Mouse (Mus musculus) Muller cell, postnatal 12 days (primary cell): ENCODE results near the gene Tenm3.

Experiments used
- DNase-seq: peaks from one replicate; pipeline ENCODE4 v3.0.0-alpha.2; 2015; ENCODE audit errors: inconsistent ontology term

Gene Tenm3

DNA sequence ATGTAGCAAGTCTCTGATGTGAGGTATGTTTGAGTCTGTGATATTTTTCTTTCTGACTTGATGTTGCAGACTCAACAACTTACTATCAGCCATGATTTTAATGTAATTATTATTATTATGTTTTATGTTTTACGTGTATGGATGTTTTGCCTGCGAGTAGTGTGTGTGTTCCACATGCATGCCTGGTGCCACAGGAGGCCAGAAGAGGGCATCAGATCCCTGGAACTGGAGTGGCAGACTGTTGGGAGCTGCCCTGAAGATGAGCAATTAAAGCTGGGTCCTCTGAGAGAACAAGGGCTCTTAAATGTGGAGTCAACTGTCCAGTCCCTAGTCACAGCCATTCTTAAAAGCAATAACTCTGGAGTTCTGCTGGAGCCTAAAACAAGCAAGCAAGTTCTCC is 564.4 kb downstream of the Tenm3 start:
- DNase-seq, result no peak

DNA sequence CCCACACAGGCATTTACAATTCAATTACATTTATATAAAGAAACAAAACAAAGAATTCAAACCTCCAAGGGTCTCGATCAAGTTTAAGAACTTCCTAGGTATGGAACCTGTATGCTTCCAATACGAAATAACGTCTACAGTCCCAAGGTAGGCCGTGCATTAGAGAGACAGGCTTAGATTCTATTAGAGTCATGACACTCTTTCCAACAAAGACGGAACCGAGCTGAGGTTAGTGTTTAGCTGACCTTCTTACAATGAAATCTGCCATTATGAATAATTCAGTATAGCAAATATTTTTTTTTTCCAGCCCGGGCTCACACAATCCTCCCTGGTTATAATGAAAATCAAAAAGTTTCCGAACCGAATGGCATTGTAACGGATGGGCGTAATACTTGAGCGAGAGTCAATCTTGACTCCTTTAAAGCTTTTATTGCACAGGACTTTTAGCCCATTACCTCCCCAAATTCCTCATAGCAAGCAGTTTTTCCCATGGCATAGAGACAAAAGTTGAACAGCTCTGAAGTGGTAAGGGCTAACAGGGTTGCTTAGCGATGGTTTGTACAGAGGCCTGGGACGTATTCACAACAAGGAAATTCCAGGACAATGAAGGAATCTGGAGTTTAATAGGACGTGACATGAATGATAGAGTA is 565.6 kb downstream of the Tenm3 start:
- peak; percentile 80 for DNase-seq

DNA sequence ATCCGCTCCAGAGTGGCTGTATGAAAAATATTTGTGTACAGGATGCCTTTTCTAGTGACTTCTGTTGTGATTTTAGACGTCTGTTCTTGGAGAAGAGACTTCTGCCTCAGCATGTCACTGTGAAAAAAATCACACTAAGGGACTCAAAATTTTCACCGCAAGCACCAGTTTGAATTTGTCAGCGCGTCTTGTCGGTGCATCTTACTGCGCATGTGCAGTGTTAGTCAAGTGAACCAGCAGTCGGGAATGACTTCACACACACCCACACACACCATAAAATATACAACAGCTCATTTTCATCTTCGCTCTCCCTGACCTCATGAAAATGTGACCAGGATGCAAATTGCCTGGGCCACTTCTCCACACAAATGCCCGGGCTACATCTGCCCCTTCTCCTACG is 568.7 kb downstream of the Tenm3 start:
- no peak for DNase-seq

DNA sequence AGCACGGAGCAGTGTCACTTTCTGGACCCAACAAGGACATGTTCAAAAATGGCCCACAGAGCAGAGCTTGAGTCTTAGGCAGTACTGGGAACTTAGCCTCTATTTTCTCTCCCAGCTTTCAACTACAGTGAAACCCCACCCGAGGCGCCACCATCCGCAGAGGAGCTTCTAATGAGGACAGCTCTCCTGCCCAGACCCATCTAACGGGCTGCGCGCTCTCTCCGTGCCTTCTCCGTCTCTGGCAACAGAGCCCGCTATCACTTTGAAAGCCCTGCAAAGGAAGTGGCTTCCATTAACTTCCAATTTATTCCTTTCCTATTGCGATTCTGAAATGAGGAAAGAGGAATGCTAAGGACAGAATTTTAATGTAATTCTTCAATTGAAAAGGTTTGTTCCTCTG is 569.2 kb downstream of the Tenm3 start:
- no peak for DNase-seq

DNA sequence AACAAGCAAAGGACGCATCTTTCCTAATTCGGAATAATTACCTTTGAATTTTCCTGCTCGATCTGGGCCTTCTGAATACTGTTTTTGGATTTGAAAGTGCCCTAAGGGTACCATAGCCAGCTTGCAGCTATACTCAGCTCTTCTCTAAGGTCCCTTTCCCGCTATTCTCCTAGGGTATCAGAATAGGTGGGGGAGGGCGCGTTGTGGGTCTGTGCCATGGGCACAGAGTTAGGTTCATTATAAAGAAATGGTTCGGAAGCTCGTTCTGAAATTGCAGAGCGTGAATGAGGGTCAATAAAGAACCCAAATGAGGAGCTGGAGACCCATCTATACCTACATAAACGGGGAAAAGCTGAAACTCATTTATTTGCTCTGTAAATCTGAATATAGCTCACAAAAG is 575.1 kb downstream of the Tenm3 start:
- no peak for DNase-seq

DNA sequence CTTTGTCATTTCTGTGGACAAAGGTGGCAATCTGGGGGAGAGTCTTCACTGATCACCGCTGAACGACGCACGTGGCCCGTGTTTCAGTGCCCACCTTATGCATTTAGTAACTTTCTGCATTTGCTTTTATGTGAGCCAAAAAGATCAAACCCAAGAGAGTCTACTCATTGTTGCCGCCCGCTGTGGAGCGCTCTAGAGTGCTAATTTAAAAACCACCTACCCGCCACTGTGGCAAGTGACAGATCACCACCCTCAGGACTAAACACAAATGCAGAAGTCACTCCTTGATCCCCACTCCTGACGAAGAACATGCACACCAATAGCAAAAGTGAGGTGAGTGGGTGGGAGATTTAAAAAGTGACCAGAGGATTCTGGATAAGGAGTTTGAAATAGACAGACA is 583.5 kb downstream of the Tenm3 start:
- no peak for DNase-seq

DNA sequence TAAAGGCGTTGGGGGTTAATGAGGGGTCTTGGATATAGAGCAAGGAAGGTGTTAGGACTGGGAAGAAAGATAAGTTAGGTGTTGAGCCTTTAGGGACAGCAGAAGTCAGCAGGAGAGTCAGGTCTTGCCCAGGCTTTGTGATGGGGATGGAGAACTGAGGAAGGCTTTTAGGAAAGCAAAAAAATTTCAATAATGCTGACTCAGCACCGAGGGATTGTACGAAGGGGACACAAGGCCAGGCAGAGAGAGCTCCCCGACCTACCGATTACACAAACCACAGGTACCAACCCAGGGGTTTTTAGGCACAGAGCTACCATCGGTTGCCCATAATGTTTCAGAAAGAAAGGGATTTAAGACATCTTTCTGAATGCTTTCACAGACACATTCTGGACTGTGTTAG is 583.9 kb downstream of the Tenm3 start:
- DNase-seq, result no peak

DNA sequence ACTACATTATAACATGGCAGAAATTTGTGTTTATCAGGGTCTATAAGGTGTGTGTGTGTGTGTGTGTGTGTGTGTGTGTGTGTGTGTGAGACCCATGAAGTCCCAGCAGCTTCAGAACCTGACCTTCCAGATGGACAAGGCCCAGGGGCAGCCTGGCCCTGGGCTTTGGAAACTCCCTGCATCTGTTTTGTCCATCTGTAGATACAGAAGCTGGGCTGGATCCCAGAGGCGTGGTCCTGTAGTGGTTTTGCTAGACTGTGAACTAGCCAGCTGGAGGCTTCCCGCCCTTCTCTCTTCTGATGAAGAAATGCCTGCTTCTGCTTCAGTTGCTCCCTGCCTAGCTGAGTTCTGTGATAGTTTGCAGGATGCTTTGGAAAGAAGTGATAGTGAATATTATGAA is 599.9 kb downstream of the Tenm3 start:
- DNase-seq, result peak; percentile 37

DNA sequence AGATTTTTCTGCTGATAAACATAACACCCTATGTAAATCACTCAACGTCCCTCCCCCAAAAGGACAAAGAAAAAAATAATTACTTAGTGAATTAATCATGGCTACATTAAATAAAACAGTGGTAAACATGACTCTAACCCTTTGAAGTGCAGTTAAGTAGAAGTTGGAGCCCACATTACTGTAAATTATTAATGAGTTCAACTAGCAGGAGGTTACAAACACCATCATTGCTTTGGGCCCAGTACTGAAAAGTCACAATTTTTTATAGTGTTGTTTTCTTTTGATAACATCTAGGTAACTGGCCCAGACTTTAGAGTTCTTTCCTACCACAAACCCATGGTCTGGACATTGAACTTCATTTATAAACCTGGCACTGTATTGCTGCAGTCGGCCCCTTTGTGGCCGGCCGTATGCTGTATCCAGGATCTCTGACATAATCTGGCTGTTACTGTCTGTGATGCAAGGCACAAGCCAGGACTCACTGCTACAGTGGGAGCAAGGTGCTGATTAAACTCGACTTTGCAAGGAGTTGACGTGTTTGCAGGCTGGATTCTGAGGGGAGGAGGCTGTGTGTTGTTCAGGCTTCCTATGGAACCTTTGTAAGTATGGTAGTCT is 602.7 kb downstream of the Tenm3 start:
- DNase-seq, result no peak

DNA sequence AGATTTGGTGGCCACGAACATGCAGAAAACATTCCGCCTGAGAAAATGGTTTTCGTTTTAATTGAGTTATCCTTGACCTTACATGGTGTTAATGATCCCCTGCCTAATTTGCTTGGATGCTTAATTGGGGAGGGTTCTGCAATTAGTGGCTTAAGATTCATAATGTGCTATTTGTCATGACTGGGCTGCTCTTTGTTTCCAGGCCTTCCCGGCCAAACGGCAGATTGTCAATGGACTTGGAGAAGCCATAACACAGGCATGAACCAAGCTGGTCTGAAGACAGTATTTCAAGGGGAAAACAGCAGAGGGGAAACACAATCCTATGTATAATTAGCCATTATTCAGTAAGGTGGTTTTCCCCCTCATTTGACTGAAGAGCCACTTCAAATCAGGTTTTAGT is 606.8 kb downstream of the Tenm3 start:
- peak; percentile 47 for DNase-seq

DNA sequence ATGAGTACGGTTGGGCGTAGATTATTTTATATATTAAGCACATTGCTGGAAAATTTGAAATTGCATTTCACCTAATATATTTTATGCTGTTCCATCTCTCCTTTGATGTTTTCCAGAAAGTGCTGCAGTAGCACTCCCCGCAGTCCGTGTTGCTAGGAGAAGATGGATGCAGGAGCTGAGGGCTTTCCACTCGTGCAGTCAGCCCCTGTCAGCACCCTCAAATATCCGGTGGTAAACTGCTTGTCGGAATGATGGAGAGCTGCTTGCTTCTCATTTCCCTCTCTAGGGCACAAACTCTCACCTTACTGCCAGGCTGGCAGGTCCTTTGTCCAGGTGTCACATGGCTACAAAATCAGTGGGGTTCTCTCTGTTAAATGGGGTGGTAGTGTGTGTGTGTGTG is 610.8 kb downstream of the Tenm3 start:
- no peak for DNase-seq

DNA sequence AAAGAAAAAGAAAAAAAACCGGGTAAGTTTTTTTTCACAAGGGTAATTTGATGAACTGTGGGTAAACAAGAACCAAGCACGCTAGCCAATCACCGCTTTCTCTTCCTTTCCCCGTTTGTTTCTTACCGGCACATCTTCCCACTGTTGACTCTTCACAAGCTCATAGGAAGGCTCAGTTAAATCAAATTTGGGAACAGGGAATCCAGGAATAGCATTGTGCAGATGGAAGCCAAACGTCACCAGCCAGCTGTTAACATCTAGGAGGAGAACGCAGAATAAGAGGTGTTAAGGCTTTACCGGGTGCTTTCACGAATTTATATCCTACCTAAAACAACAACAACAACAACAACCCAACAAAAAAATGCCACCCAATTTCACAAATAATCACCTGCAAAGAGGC is 611.9 kb downstream of the Tenm3 start:
- no peak for DNase-seq

DNA sequence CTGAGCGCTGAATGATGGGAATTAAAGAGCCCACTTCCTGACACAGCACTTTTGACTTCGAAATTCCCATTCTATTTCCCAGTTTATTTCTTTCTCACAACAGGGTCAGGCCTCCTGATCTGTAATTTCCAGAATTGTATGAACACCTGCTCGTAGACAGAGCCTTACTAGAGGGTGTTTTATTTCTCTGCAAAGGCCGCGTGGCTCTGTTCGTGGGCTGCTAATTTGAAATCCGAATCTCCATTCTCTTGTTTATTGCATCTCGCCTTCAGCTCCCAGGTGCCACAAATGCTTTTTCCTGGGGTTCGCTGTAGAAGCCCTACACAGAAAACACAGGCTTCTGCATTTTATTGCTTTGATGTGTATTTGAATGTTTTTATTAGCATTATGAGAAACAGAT is 612.4 kb downstream of the Tenm3 start:
- DNase-seq, result no peak

DNA sequence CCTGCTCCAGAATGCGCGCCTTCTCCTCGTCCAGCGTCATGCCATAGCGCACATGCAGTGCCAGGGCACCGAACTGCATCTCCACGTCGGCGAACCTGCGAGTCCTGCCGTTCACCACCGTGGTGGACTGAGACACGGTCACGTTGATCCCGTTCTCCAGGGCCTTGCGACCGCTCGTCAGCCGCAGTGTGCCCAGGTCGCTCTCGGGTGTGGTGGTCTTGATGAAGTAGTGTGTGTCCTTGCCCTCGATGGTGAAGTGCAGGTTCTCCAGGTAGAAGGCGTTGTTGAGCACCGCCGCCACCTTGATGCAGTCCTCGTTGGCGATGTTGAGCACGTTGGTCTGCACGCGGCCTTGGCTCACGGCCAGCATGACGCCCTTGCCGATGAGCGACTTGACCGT is 615.1 kb downstream of the Tenm3 start:
- no peak for DNase-seq

DNA sequence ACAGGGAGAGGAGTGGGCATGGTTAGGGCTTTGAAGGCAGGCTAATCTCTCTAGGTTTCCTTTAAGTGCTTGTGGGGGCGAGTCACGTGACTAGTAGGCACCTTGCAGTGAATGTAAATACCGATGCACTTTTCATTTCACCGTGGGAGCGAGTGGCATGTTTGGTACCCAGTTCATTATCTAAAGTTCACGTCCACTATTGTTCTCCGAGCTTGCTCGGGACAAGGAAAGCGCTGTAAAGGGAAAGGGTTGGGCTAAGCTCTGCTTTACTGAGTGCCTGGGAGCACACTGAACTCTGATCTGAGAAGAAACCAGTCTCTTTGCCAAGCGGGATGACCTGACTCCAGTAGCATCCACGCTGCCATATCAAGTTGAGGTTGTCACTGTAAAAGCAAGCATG is 619.0 kb downstream of the Tenm3 start:
- DNase-seq, result no peak

DNA sequence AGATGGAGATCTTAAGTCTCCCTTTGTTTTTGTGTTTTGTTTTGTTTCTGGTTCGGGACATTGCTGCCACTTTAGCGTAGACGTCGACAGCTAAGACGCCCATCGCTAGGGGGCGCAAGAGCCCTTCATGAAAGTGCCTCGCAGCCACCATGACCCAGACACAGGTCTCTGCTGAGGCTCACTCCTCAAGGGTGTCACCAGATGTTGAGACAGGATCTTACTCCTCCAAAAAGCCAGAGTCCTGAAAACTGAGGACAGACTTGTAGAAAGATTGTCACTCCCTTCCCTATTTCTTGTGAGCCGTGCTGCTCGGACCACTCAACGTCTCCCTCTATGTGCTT is 621.4 kb downstream of the Tenm3 start:
- DNase-seq, result peak; percentile 73

DNA sequence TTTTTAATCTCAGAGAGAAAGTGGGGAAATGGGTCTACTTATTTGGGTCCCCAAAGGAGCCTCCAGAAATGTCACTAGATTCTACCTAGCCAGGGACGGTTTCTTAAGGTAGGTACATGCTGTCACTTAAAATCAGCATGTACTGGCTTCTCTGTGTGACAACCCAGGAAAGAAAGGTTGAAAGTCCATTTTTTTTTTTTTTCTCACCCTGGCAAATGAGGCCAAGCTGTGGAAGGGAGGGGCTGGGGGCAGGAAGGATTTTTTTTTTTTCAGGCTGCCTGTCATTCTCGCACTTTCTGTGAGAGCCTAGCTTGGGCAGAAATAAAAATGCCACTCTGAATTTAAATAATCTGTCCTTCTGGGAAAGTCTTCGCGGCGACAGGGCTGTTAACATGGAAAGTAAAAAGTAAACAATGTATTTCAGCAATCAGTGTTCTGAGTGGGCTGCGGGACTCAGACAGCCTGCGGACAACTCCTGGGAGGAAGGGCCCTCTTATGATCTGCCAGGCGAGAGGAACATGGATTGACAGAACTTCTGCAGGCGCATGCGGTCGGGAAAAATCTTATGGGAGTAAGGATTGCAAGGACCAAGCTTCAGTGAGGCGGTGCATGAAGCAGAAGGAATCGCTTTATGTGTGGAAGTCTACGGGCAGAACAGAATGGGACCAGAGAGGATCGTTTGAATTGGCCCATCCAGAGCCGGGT is 621.9 kb downstream of the Tenm3 start:
- peak; percentile 55 for DNase-seq

DNA sequence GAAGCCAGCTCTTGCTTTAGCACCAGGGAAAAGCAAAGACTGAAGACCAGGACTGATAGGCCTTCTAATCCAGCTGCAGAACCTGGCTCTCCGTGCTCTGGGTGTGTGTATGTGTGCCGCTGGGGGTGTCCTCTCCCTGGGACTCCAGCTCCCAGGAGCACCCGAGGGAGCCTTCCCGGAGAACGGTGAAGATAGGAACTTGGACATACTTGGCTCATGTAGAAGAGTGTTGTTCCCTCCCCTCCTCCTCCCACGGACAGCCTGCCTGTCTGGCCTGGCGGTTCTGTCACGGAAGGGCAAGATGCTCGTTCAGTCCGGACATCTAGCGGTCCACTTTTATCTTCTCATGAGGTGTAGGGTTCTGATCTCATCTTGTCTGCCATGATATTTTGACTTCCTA is 622.4 kb downstream of the Tenm3 start:
- peak; percentile 7 for DNase-seq

DNA sequence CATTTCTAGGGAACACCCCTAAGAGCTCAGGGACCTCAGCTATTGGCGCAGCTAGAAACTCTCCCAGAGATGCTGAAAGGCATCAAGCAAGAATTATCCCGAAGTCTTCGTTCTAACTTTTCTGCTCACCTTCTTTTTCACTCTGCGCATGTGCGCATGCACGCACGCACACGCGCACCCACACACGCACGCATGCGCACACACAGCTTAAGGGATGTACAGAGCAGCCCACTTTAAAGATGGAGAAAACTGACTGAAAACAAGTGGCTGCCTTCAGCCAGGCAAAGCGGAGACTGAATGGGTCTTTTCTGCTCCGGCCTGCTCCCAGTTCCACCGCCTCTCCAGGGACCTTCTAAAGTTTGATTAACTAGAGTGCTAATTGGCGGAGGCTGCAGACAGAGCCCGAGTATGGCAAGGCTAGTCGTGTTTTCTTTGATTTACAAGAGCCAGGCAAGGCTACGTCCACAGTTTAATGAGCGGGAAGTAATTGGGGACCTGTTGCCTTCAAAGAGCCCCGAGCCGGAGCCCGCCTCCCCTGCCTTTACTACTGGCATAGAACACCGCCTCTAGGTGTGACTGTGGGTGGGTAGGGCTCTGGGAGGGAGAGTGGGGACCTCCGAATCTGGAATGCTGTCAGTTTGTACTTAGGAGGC is 623.1 kb downstream of the Tenm3 start:
- DNase-seq, result peak; percentile 3

DNA sequence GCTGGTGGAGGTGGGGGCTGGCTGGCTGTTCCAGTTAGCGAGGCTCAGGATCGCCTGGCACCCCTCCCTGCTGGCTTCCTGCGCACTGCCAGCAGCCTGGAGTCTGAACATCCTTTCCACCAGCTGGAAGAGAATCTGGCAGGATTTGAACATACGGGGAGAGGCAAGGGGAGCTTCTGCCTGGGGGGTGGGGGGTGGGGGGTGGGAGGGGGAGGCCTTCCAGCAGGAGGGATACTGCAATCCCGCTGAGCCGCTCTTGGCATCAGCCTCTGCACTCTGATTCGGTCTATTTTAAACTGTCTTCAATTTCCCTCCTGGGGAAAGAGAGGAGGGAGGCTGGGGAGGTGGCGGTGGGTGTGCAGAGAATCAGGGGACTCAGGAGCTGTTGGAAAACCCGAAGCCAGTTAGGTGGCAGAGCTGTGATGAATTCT is 628.7 kb downstream of the Tenm3 start:
- peak; percentile 9 for DNase-seq

DNA sequence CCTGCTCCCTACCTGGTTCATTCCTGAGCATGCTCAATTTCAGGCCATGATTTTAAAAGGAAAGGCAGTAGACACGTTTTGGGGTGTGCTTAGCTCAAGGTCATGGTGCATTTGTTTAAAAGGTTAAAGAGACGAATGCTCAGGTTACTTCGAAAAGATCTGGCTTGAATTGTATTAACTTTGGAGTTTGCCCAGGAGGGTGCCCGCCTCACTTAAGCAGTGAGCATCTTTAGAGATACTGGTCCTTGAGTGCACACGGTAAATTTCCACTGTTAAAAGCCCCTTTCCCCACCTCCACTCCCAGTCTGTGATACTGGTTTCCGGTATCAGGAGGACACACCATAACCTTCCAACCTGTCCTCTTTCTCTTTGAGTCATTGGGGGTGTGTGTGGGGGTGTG is 629.4 kb downstream of the Tenm3 start:
- DNase-seq, result no peak

DNA sequence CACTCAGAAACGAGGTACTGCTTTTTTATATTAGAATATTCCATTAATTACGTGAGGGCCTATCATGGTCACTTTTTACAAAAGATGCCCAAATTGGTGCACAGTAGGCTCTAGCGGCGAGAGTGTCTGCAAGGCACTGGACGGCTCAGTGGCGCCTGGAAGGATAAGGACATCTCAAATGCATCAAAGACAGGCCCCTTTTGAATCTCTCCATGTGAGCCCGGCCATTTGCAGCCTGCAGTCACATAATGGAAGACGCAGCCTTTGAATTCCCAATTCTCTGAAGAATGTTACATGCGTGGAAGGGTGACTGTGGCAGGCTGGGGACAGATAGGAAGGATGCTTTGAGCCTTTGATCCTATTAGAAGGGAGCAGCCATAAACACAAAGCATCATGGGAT is 631.8 kb downstream of the Tenm3 start:
- no peak for DNase-seq

DNA sequence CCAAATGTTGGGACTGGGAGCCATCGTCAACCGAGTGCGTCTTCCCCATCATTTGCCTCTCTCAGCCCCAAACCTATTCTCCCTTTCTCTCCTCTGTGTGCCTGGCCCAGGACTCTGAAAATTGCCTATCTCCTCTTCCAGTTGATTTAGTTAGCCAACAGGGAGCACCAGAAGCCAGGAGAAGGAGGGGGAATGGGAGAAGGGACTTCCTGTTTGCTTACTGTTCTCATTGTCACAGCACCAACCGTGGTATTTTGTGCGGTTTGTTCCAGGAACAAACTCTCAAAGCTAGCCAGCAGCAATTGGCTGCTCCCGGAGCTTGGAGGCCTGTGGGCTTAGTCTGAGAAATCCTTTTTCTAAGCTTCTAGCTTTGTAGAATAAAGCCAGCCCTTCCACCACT is 636.2 kb downstream of the Tenm3 start:
- DNase-seq, result peak; percentile 75
